Mouse (Mus musculus): Measurements from ENCODE around the gene Ccdc74a.
"Not testable (repeated sequence)": the region's sequence is repeated elsewhere in the genome, so short reads cannot be mapped to it uniquely, and the experiment has no call there.

- TF ChIP-seq CTCF (conservative IDR thresholded peaks at IDR 0.05; ENCODE audit: low read length): peak; percentile 30
- not testable (repeated sequence) for TF ChIP-seq POU5F1, NANOG (IDR thresholded peaks at IDR 0.05; ENCODE audit: borderline replicate concordance, low read length)
These were observed 31.5 kb upstream of the Ccdc74a start for GRCm38 (mm10) chr16:17614740-17615139.
